Mouse (Mus musculus): ENCODE measurements around the gene Bdh1. TPM values are rescaled to one million over a fixed set of nuclear protein-coding genes. Genes with fewer than 3 reads are reported as not detected.
"Not testable (repeated sequence)": the region's sequence is repeated elsewhere in the genome, so short reads cannot be mapped to it uniquely, and the experiment has no call there.

The Bdh1 gene
- polyA plus RNA-seq (2016; fragmentation: Nextera tagmentation; extraction: Ambion mirVana): 14.4 and 16.6 TPM in 2 replicates

GRCm38 (mm10) chr16:31422000-31422399 is at the start of gene Bdh1:
TSS of gene Bdh1 (plus strand) at chr16:31422280.
- no peak within 1 kb of the TSS for H3K27ac ChIP-seq
- no peak for DNase-seq (ENCODE audit: extremely low spot score, low spot score)
- 81% methylated on average over 9 of the region's 9 CpGs for WGBS
- no peaks in the 10 kb centered on the region for H3K9me3 ChIP-seq
- H3K4me3 ChIP-seq: no peak within 1 kb of the TSS
- no peaks in the 10 kb centered on the region for H3K4me1 ChIP-seq
- no peaks in the 10 kb centered on the region for H3K36me3 ChIP-seq (replicated peaks)
- H3K27me3 ChIP-seq (ENCODE audit: poor library complexity, severe bottlenecking): peaks cover 13% of the 10 kb centered on the region

- H3K4me3 ChIP-seq; H3K4me1 ChIP-seq; H3K27ac ChIP-seq; DNase-seq (ENCODE audit: extremely low spot score, low spot score); H3K9me3 ChIP-seq; H3K36me3 ChIP-seq (replicated peaks); H3K27me3 ChIP-seq (ENCODE audit: poor library complexity, severe bottlenecking): not testable (repeated sequence)
- 84% methylated on average over 3 of the region's 3 CpGs for WGBS
Observed at GRCm38 (mm10) chr16:31372316-31372715, 49.8 kb upstream of the Bdh1 start.

GRCm38 (mm10) chr16:31375877-31376582 is 46.0 kb upstream of the Bdh1 start:
- not testable (repeated sequence) for H3K36me3 ChIP-seq (replicated peaks); DNase-seq (ENCODE audit: extremely low spot score, low spot score); H3K27ac ChIP-seq; H3K4me3 ChIP-seq; H3K27me3 ChIP-seq (ENCODE audit: poor library complexity, severe bottlenecking); H3K4me1 ChIP-seq; H3K9me3 ChIP-seq
- WGBS: 84% methylated on average over 4 of the region's 4 CpGs

- not testable (repeated sequence) for H3K9me3 ChIP-seq; DNase-seq (ENCODE audit: extremely low spot score, low spot score); H3K36me3 ChIP-seq (replicated peaks); H3K4me1 ChIP-seq; H3K4me3 ChIP-seq; H3K27ac ChIP-seq; H3K27me3 ChIP-seq (ENCODE audit: poor library complexity, severe bottlenecking)
- 77% methylated on average over 3 of the region's 3 CpGs for WGBS
Observed at GRCm38 (mm10) chr16:31388269-31388668, 33.8 kb upstream of the Bdh1 start.

- H3K4me3 ChIP-seq: no peak overlapping the region
- peaks cover 7% of the 10 kb centered on the region for H3K4me1 ChIP-seq
- no peak for DNase-seq (ENCODE audit: extremely low spot score, low spot score)
- no peaks in the 10 kb centered on the region for H3K27me3 ChIP-seq (ENCODE audit: poor library complexity, severe bottlenecking)
- no peaks in the 10 kb centered on the region; the same call in 1 of the 2 replicates for H3K9me3 ChIP-seq
- no peaks in the 10 kb centered on the region for H3K36me3 ChIP-seq (replicated peaks)
- H3K27ac ChIP-seq: no peak overlapping the region
- 79% methylated on average over 2 of the region's 2 CpGs for WGBS
Observed at GRCm38 (mm10) chr16:31399231-31399630, 22.8 kb upstream of the Bdh1 start.

GRCm38 (mm10) chr16:31400908-31401692 is 21.0 kb upstream of the Bdh1 start:
- DNase-seq (ENCODE audit: extremely low spot score, low spot score): no peak
- no peaks in the 10 kb centered on the region; the same call in 1 of the 2 replicates for H3K9me3 ChIP-seq
- 92% methylated on average over 11 of the region's 11 CpGs for WGBS

GRCm38 (mm10) chr16:31402096-31402495 is 20.0 kb upstream of the Bdh1 start:
- H3K9me3 ChIP-seq: no peaks in the 10 kb centered on the region; the same call in 1 of the 2 replicates
- no peaks in the 10 kb centered on the region for H3K27me3 ChIP-seq (ENCODE audit: poor library complexity, severe bottlenecking)
- H3K36me3 ChIP-seq (replicated peaks): no peaks in the 10 kb centered on the region
- H3K27ac ChIP-seq: no peak overlapping the region
- DNase-seq (ENCODE audit: extremely low spot score, low spot score): no peak
- WGBS: 60% methylated on average over 8 of the region's 8 CpGs
- H3K4me3 ChIP-seq: no peak overlapping the region
- peaks cover 7% of the 10 kb centered on the region for H3K4me1 ChIP-seq

More at GRCm38 (mm10) chr16:31400908-31401692, 21.0 kb upstream of the Bdh1 start:
- Histone ChIP-seq H3K4me1 (peaks cover 7% of the 10 kb centered on the region), H3K36me3 (replicated peaks) (no peaks in the 10 kb centered on the region), H3K27ac (no peak overlapping the region), H3K27me3 (ENCODE audit: poor library complexity, severe bottlenecking) (no peaks in the 10 kb centered on the region), H3K4me3 (no peak overlapping the region)

- H3K27me3 ChIP-seq (ENCODE audit: poor library complexity, severe bottlenecking): no peaks in the 10 kb centered on the region
- H3K36me3 ChIP-seq (replicated peaks): no peaks in the 10 kb centered on the region
- H3K27ac ChIP-seq: no peak overlapping the region
- 85% methylated on average over 4 of the region's 4 CpGs for WGBS
- H3K9me3 ChIP-seq: no peaks in the 10 kb centered on the region; the same call in 1 of the 2 replicates
- H3K4me3 ChIP-seq: no peak overlapping the region
- H3K4me1 ChIP-seq: peaks cover 12% of the 10 kb centered on the region
- no peak for DNase-seq (ENCODE audit: extremely low spot score, low spot score)
Observed at GRCm38 (mm10) chr16:31403971-31404370, 18.1 kb upstream of the Bdh1 start.

- Histone ChIP-seq H3K4me3 (no peak overlapping the region), H3K36me3 (replicated peaks) (no peaks in the 10 kb centered on the region), H3K27ac (no peak overlapping the region), H3K4me1 (peaks cover 12% of the 10 kb centered on the region), H3K9me3 (no peaks in the 10 kb centered on the region; the same call in 1 of the 2 replicates), H3K27me3 (ENCODE audit: poor library complexity, severe bottlenecking) (no peaks in the 10 kb centered on the region)
- DNase-seq (ENCODE audit: extremely low spot score, low spot score): no peak
- WGBS: 77% methylated on average over 1 of the region's 1 CpGs
Observed at GRCm38 (mm10) chr16:31405040-31405439, 17.0 kb upstream of the Bdh1 start.

- 63% methylated on average over 3 of the region's 3 CpGs for WGBS
- DNase-seq (ENCODE audit: extremely low spot score, low spot score): no peak
- no peaks in the 10 kb centered on the region; the same call in 1 of the 2 replicates for H3K9me3 ChIP-seq
- H3K27ac ChIP-seq: no peak overlapping the region
- no peaks in the 10 kb centered on the region for H3K36me3 ChIP-seq (replicated peaks)
- H3K4me3 ChIP-seq: no peak overlapping the region
- H3K4me1 ChIP-seq: peaks cover 5% of the 10 kb centered on the region; the same call in 1 of the 2 replicates
- H3K27me3 ChIP-seq (ENCODE audit: poor library complexity, severe bottlenecking): no peaks in the 10 kb centered on the region
Observed at GRCm38 (mm10) chr16:31407872-31408271, 14.2 kb upstream of the Bdh1 start.

GRCm38 (mm10) chr16:31410969-31411368 is 11.1 kb upstream of the Bdh1 start:
- 84% methylated on average over 4 of the region's 4 CpGs for WGBS

GRCm38 (mm10) chr16:31412321-31412720 is 9.8 kb upstream of the Bdh1 start:
- Histone ChIP-seq H3K36me3 (replicated peaks) (no peaks in the 10 kb centered on the region), H3K4me3 (no peak overlapping the region), H3K4me1 (peaks cover 5% of the 10 kb centered on the region; the same call in 1 of the 2 replicates), H3K27ac (no peak overlapping the region), H3K9me3 (no peaks in the 10 kb centered on the region; the same call in 1 of the 2 replicates), H3K27me3 (ENCODE audit: poor library complexity, severe bottlenecking) (no peaks in the 10 kb centered on the region)
- DNase-seq (ENCODE audit: extremely low spot score, low spot score): no peak
- WGBS: 90% methylated on average over 14 of the region's 14 CpGs

More at GRCm38 (mm10) chr16:31410969-31411368, 11.1 kb upstream of the Bdh1 start:
- Histone ChIP-seq H3K27me3 (ENCODE audit: poor library complexity, severe bottlenecking) (no peaks in the 10 kb centered on the region), H3K27ac (no peak overlapping the region), H3K9me3 (no peaks in the 10 kb centered on the region; the same call in 1 of the 2 replicates), H3K36me3 (replicated peaks) (no peaks in the 10 kb centered on the region), H3K4me1 (peaks cover 5% of the 10 kb centered on the region; the same call in 1 of the 2 replicates), H3K4me3 (no peak overlapping the region)
- no peak for DNase-seq (ENCODE audit: extremely low spot score, low spot score)

- no peaks in the 10 kb centered on the region for H3K36me3 ChIP-seq (replicated peaks)
- no peak for DNase-seq (ENCODE audit: extremely low spot score, low spot score)
- H3K27ac ChIP-seq: no peak overlapping the region
- H3K4me3 ChIP-seq: no peak overlapping the region
- no peaks in the 10 kb centered on the region for H3K27me3 ChIP-seq (ENCODE audit: poor library complexity, severe bottlenecking)
- no peaks in the 10 kb centered on the region for H3K4me1 ChIP-seq
- 66% methylated on average over 3 of the region's 3 CpGs for WGBS
- H3K9me3 ChIP-seq: no peaks in the 10 kb centered on the region; the same call in 1 of the 2 replicates
Observed at GRCm38 (mm10) chr16:31413777-31414176, 8.3 kb upstream of the Bdh1 start.
